Mouse (Mus musculus): ENCODE data around the gene Slc27a2. TPM values are rescaled to one million over a fixed set of nuclear protein-coding genes. Genes with fewer than 3 reads are reported as not detected.

The Slc27a2 gene
- polyA plus RNA-seq, 1 experiment = 1.2 TPM

GRCm38 (mm10) chr2:126540390-126540925 is 11.7 kb upstream of the Slc27a2 start:
- Histone ChIP-seq H3K27me3 (ENCODE audit: control insufficient read depth, insufficient read depth, low read length) (no peaks in the 10 kb centered on the region), H3K27ac (ENCODE audit: control insufficient read depth, insufficient read depth, low read depth, low read length) (no peak overlapping the region), H3K4me3 (ENCODE audit: control insufficient read depth, low read depth, low read length) (no peak overlapping the region), H3K36me3 (ENCODE audit: control insufficient read depth, insufficient read depth, low read length) (no peaks in the 10 kb centered on the region), H3K4me1 (ENCODE audit: control insufficient read depth, insufficient read depth, low read length) (no peaks in the 10 kb centered on the region)
- TF ChIP-seq CTCF (IDR thresholded peaks at IDR 0.05; ENCODE audit: control insufficient read depth, insufficient read depth, insufficient replicate concordance, low read depth, low read length) (no peak), POLR2A (IDR thresholded peaks at IDR 0.05; ENCODE audit: control insufficient read depth, low read depth, low read length) (no peak)

- Histone ChIP-seq H3K27ac (ENCODE audit: control insufficient read depth, insufficient read depth, low read depth, low read length) (no peak overlapping the region), H3K4me3 (ENCODE audit: control insufficient read depth, low read depth, low read length) (no peak overlapping the region), H3K27me3 (ENCODE audit: control insufficient read depth, insufficient read depth, low read length) (no peaks in the 10 kb centered on the region), H3K36me3 (ENCODE audit: control insufficient read depth, insufficient read depth, low read length) (no peaks in the 10 kb centered on the region), H3K4me1 (ENCODE audit: control insufficient read depth, insufficient read depth, low read length) (no peaks in the 10 kb centered on the region)
- TF ChIP-seq CTCF (IDR thresholded peaks at IDR 0.05; ENCODE audit: control insufficient read depth, insufficient read depth, insufficient replicate concordance, low read depth, low read length) (no peak), POLR2A (IDR thresholded peaks at IDR 0.05; ENCODE audit: control insufficient read depth, low read depth, low read length) (no peak)
Measured at GRCm38 (mm10) chr2:126542211-126542610, 10.0 kb upstream of the Slc27a2 start.

GRCm38 (mm10) chr2:126545297-126545696 is 6.9 kb upstream of the Slc27a2 start:
- H3K4me3 ChIP-seq (ENCODE audit: control insufficient read depth, low read depth, low read length) = no peak overlapping the region
- no peaks in the 10 kb centered on the region for H3K4me1 ChIP-seq (ENCODE audit: control insufficient read depth, insufficient read depth, low read length)
- TF ChIP-seq CTCF (IDR thresholded peaks at IDR 0.05; ENCODE audit: control insufficient read depth, insufficient read depth, insufficient replicate concordance, low read depth, low read length) = no peak
- H3K36me3 ChIP-seq (ENCODE audit: control insufficient read depth, insufficient read depth, low read length) = no peaks in the 10 kb centered on the region
- H3K27me3 ChIP-seq (ENCODE audit: control insufficient read depth, insufficient read depth, low read length) = no peaks in the 10 kb centered on the region
- H3K27ac ChIP-seq (ENCODE audit: control insufficient read depth, insufficient read depth, low read depth, low read length) = no peak overlapping the region

- Histone ChIP-seq H3K27me3 (ENCODE audit: control insufficient read depth, insufficient read depth, low read length) (no peaks in the 10 kb centered on the region), H3K4me1 (ENCODE audit: control insufficient read depth, insufficient read depth, low read length) (no peaks in the 10 kb centered on the region), H3K36me3 (ENCODE audit: control insufficient read depth, insufficient read depth, low read length) (no peaks in the 10 kb centered on the region), H3K4me3 (ENCODE audit: control insufficient read depth, low read depth, low read length) (no peak overlapping the region), H3K27ac (ENCODE audit: control insufficient read depth, insufficient read depth, low read depth, low read length) (no peak overlapping the region)
- TF ChIP-seq CTCF (IDR thresholded peaks at IDR 0.05; ENCODE audit: control insufficient read depth, insufficient read depth, insufficient replicate concordance, low read depth, low read length) = no peak
- TF ChIP-seq POLR2A (IDR thresholded peaks at IDR 0.05; ENCODE audit: control insufficient read depth, low read depth, low read length) = no peak
Measured at GRCm38 (mm10) chr2:126546392-126546791, 5.8 kb upstream of the Slc27a2 start.

GRCm38 (mm10) chr2:126549681-126550080 is 2.5 kb upstream of the Slc27a2 start:
- Histone ChIP-seq H3K27ac (ENCODE audit: control insufficient read depth, insufficient read depth, low read depth, low read length) (no peak overlapping the region), H3K36me3 (ENCODE audit: control insufficient read depth, insufficient read depth, low read length) (no peaks in the 10 kb centered on the region), H3K27me3 (ENCODE audit: control insufficient read depth, insufficient read depth, low read length) (no peaks in the 10 kb centered on the region), H3K4me3 (ENCODE audit: control insufficient read depth, low read depth, low read length) (no peak overlapping the region), H3K4me1 (ENCODE audit: control insufficient read depth, insufficient read depth, low read length) (no peaks in the 10 kb centered on the region; the same call in 1 of the 2 replicates)
- no peak for TF ChIP-seq CTCF (IDR thresholded peaks at IDR 0.05; ENCODE audit: control insufficient read depth, insufficient read depth, insufficient replicate concordance, low read depth, low read length)
- TF ChIP-seq POLR2A (IDR thresholded peaks at IDR 0.05; ENCODE audit: control insufficient read depth, low read depth, low read length) = no peak

GRCm38 (mm10) chr2:126551244-126551890 is 840 bp upstream of the Slc27a2 start:
- no peak overlapping the region for H3K4me3 ChIP-seq (ENCODE audit: control insufficient read depth, low read depth, low read length)
- no peaks in the 10 kb centered on the region for H3K36me3 ChIP-seq (ENCODE audit: control insufficient read depth, insufficient read depth, low read length)
- H3K4me1 ChIP-seq (ENCODE audit: control insufficient read depth, insufficient read depth, low read length) = no peaks in the 10 kb centered on the region; the same call in 1 of the 2 replicates
- H3K27ac ChIP-seq (ENCODE audit: control insufficient read depth, insufficient read depth, low read depth, low read length) = no peak overlapping the region
- H3K27me3 ChIP-seq (ENCODE audit: control insufficient read depth, insufficient read depth, low read length) = no peaks in the 10 kb centered on the region
- TF ChIP-seq CTCF (IDR thresholded peaks at IDR 0.05; ENCODE audit: control insufficient read depth, insufficient read depth, insufficient replicate concordance, low read depth, low read length) = no peak
- no peak for TF ChIP-seq POLR2A (IDR thresholded peaks at IDR 0.05; ENCODE audit: control insufficient read depth, low read depth, low read length)

GRCm38 (mm10) chr2:126551896-126552295 is 311 bp upstream of the Slc27a2 start:
- H3K4me3 ChIP-seq (ENCODE audit: control insufficient read depth, low read depth, low read length) = no peak overlapping the region
- no peaks in the 10 kb centered on the region for H3K27me3 ChIP-seq (ENCODE audit: control insufficient read depth, insufficient read depth, low read length)
- no peaks in the 10 kb centered on the region; the same call in 1 of the 2 replicates for H3K4me1 ChIP-seq (ENCODE audit: control insufficient read depth, insufficient read depth, low read length)
- H3K36me3 ChIP-seq (ENCODE audit: control insufficient read depth, insufficient read depth, low read length) = no peaks in the 10 kb centered on the region
- H3K27ac ChIP-seq (ENCODE audit: control insufficient read depth, insufficient read depth, low read depth, low read length) = no peak overlapping the region
- TF ChIP-seq CTCF (IDR thresholded peaks at IDR 0.05; ENCODE audit: control insufficient read depth, insufficient read depth, insufficient replicate concordance, low read depth, low read length) (no peak), POLR2A (IDR thresholded peaks at IDR 0.05; ENCODE audit: control insufficient read depth, low read depth, low read length) (no peak)

Measured in testis, adult 2 months (tissue).